Mouse (Mus musculus) limb, embryonic 13.5 days (tissue): ENCODE results near the gene Mrpl33. TPM values are rescaled to one million over a fixed set of nuclear protein-coding genes. Genes with fewer than 3 reads are reported as not detected.
"Not testable (repeated sequence)": the region's sequence is repeated elsewhere in the genome, so short reads cannot be mapped to it uniquely, and the experiment has no call there.

Source experiments
- ATAC-seq: fragments of 200-750 bp; cut with Nextera tagmentation; 2 replicates; pipeline ENCODE4 v1.8.0; 2017; ENCODE audit warnings: low read depth, moderate number of reproducible peaks, moderate TSS enrichment; ENCODE audit not compliant: low FRiP score
- H3K27ac ChIP-seq: fragments of 300-500 bp; sonication (generic); 2 replicates; pipeline ENCODE4 v1.5.1; 2015; ENCODE audit warnings: inconsistent platforms, mild to moderate bottlenecking, moderate library complexity
- H3K27me3 ChIP-seq: fragments of 300-500 bp; sonication (generic); 2 replicates; pipeline ENCODE4 v1.6.1; 2015; ENCODE audit warnings: mild to moderate bottlenecking, inconsistent platforms
- H3K36me3 ChIP-seq: fragments of 300-500 bp; sonication (generic); 2 replicates; pipeline ENCODE4 v1.6.1; 2015; ENCODE audit warnings: inconsistent platforms, mild to moderate bottlenecking, moderate library complexity
- H3K4me1 ChIP-seq: fragments of 300-500 bp; sonication (generic); 2 replicates; pipeline ENCODE4 v1.6.1; 2015; ENCODE audit warnings: inconsistent platforms
- H3K4me2 ChIP-seq: fragments of 300-500 bp; sonication (generic); replicated peaks from 2 replicates; pipeline ENCODE4 v1.6.1; 2015; ENCODE audit warnings: inconsistent platforms, mild to moderate bottlenecking, moderate library complexity
- H3K4me3 ChIP-seq: fragments of 300-500 bp; sonication (generic); 2 replicates; pipeline ENCODE4 v1.5.1; 2015; ENCODE audit warnings: moderate library complexity, mild to moderate bottlenecking, inconsistent platforms
- H3K9ac ChIP-seq: fragments of 300-500 bp; sonication (generic); 2 replicates; pipeline ENCODE4 v1.6.1; 2015; ENCODE audit warnings: mild to moderate bottlenecking, inconsistent platforms
- H3K9me3 ChIP-seq: fragments of 300-500 bp; sonication (generic); 2 replicates; pipeline ENCODE4 v1.6.1; 2016; ENCODE audit warnings: inconsistent platforms
- WGBS: fragments of 180-500 bp; shearing (Covaris S2); methylation state at CpG from one replicate; pipeline ENCODE4 v1.1.7; 2015; 5-methylcytosine and 5-hydroxymethylcytosine counted together
- polyA plus RNA-seq: library from polyadenylated mRNA; unstranded; fragments of >200 nt; fragmentation: Nextera tagmentation; extraction: Ambion mirVana; gene quantifications from 2 replicates; pipeline ENCODE4 v1.2.1, GENCODE M21; 2015

Mrpl33 gene
- polyA plus RNA-seq, 1 experiment from 2014 or later, result 259 TPM

DNA sequence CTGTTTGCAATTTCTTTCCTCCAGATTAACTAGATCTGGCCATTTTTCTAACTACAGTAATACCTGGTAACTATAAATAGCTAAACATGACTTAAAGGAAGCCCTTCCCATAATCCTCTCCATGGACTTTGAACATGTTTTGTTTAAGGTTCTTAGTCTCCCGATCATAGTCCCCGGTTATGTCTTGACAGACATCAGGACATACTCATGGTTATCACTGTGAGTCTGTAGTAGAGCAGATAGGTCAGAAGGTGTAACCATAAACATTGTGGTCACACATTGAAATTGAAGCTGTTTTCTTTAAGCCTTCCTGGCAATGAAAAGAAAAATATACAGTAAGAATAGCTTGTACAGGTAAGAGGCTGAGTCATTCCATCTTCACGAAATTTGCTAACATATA is 23.0 kb upstream of the Mrpl33 start:
- Histone ChIP-seq H3K36me3 (no peaks in the 10 kb centered on the region; the same call in 1 of the 2 replicates), H3K27me3 (no peaks in the 10 kb centered on the region), H3K4me1 (peaks cover 13% of the 10 kb centered on the region), H3K27ac (no peak overlapping the region), H3K4me2 (no peak overlapping the region), H3K4me3 (no peak overlapping the region), H3K9ac (no peak overlapping the region), H3K9me3 (no peaks in the 10 kb centered on the region)
- no peak for ATAC-seq
- WGBS, result 92% methylated on average over 3 of the region's 3 CpGs

DNA sequence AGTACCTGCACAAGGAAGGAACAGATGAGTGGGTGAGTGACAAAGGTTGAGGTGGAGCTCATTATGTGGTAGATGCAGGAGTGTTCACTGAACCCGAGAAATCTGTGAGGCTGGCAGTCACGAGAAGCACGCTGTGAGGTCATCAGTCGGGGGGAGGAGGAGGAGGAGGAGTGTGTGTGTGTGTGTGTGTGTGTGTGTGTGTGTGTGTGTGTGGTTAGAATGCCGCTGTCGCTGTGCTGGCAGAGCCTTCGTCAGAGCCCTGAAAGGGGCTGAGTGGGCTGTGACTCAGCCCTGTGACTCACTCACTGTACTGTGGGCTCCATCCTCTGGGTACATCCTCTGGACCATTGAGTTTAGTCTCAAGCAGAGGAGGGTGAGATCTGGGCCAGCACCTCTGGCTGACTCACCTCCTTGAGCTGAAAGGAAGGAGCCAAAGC is 20.2 kb upstream of the Mrpl33 start:
- Histone ChIP-seq H3K4me2 (no peak overlapping the region), H3K27me3 (no peaks in the 10 kb centered on the region), H3K9ac (no peak overlapping the region), H3K9me3 (no peaks in the 10 kb centered on the region), H3K27ac (no peak overlapping the region), H3K4me1 (0 out of 2 replicates have a peak, but pooled peaks cover 2% of the 10 kb centered on the region), H3K36me3 (no peaks in the 10 kb centered on the region), H3K4me3 (no peak overlapping the region)
- 70% methylated on average over 6 of the region's 7 CpGs for WGBS
- ATAC-seq, result no peak

GRCm38 (mm10) chr5:31581263-31581662 is 15.5 kb upstream of the Mrpl33 start:
- Histone ChIP-seq H3K36me3 (no peaks in the 10 kb centered on the region), H3K9me3 (peaks cover 3% of the 10 kb centered on the region; the same call in 1 of the 2 replicates), H3K27me3 (no peaks in the 10 kb centered on the region), H3K4me3 (no peak overlapping the region), H3K4me1 (no peaks in the 10 kb centered on the region), H3K27ac (no peak overlapping the region), H3K9ac (no peak overlapping the region), H3K4me2 (no peak overlapping the region)
- WGBS, result 81% methylated on average over 6 of the region's 6 CpGs
- ATAC-seq, result no peak

GRCm38 (mm10) chr5:31581932-31582331 is 14.8 kb upstream of the Mrpl33 start:
- no peak for ATAC-seq
- Histone ChIP-seq H3K4me3 (no peak overlapping the region), H3K36me3 (no peaks in the 10 kb centered on the region), H3K27ac (no peak overlapping the region), H3K4me1 (no peaks in the 10 kb centered on the region), H3K27me3 (no peaks in the 10 kb centered on the region), H3K9me3 (peaks cover 3% of the 10 kb centered on the region; the same call in 1 of the 2 replicates), H3K9ac (no peak overlapping the region), H3K4me2 (no peak overlapping the region)
- WGBS, result 72% methylated on average over 3 of the region's 3 CpGs

GRCm38 (mm10) chr5:31583261-31583660 is 13.5 kb upstream of the Mrpl33 start:
- Histone ChIP-seq H3K4me2 (no peak overlapping the region), H3K9ac (no peak overlapping the region), H3K36me3 (no peaks in the 10 kb centered on the region), H3K9me3 (peaks cover 3% of the 10 kb centered on the region; the same call in 1 of the 2 replicates), H3K4me1 (no peaks in the 10 kb centered on the region), H3K27ac (no peak overlapping the region), H3K27me3 (no peaks in the 10 kb centered on the region), H3K4me3 (no peak overlapping the region)
- ATAC-seq, result no peak
- 60% methylated on average over 2 of the region's 2 CpGs for WGBS

DNA sequence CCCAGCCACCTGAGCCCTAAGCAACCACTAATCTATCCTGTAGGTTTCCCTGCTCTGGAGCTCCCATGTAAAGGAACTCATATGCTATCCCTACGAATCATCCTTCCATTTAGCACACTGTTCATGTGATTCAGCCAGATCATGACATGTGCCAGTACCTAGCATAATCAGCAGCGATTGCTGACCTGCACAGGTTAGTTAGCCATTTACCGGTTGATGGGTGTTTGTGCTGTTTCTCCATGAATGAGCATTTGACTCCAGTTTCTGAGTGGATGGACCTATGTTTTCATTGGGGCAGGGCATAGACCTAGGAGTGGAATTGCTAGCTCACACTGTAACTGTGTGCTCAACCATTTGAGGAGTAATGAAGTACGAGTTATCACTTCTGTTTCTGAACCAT is 11.2 kb upstream of the Mrpl33 start:
- no peaks in the 10 kb centered on the region for H3K36me3 ChIP-seq
- 88% methylated on average over 4 of the region's 4 CpGs for WGBS

GRCm38 (mm10) chr5:31588016-31588415 is 8.7 kb upstream of the Mrpl33 start:
- no peaks in the 10 kb centered on the region for H3K27me3 ChIP-seq
- H3K9me3 ChIP-seq, result peaks cover 8% of the 10 kb centered on the region; the same call in 1 of the 2 replicates
- WGBS, result 47% methylated on average over 2 of the region's 2 CpGs
- peaks cover 8% of the 10 kb centered on the region for H3K4me1 ChIP-seq
- no peak overlapping the region for H3K9ac ChIP-seq
- no peak overlapping the region for H3K27ac ChIP-seq
- no peak overlapping the region for H3K4me3 ChIP-seq
- ATAC-seq, result no peak
- no peak overlapping the region for H3K4me2 ChIP-seq
- H3K36me3 ChIP-seq, result no peaks in the 10 kb centered on the region

More for the DNA sequence above, 11.2 kb upstream of the Mrpl33 start:
- peaks cover 8% of the 10 kb centered on the region; the same call in 1 of the 2 replicates for H3K9me3 ChIP-seq
- H3K9ac ChIP-seq, result no peak overlapping the region
- H3K27me3 ChIP-seq, result no peaks in the 10 kb centered on the region
- no peak for ATAC-seq
- H3K4me2 ChIP-seq, result no peak overlapping the region
- no peak overlapping the region for H3K4me3 ChIP-seq
- H3K27ac ChIP-seq, result no peak overlapping the region
- H3K4me1 ChIP-seq, result peaks cover 8% of the 10 kb centered on the region

- H3K27me3 ChIP-seq, H3K9ac ChIP-seq, H3K4me3 ChIP-seq, H3K36me3 ChIP-seq, H3K27ac ChIP-seq, H3K9me3 ChIP-seq, H3K4me1 ChIP-seq, H3K4me2 ChIP-seq, ATAC-seq: not testable (repeated sequence)
- WGBS, result 83% methylated on average over 8 of the region's 8 CpGs
Observed at GRCm38 (mm10) chr5:31588672-31589071, 8.1 kb upstream of the Mrpl33 start.

DNA sequence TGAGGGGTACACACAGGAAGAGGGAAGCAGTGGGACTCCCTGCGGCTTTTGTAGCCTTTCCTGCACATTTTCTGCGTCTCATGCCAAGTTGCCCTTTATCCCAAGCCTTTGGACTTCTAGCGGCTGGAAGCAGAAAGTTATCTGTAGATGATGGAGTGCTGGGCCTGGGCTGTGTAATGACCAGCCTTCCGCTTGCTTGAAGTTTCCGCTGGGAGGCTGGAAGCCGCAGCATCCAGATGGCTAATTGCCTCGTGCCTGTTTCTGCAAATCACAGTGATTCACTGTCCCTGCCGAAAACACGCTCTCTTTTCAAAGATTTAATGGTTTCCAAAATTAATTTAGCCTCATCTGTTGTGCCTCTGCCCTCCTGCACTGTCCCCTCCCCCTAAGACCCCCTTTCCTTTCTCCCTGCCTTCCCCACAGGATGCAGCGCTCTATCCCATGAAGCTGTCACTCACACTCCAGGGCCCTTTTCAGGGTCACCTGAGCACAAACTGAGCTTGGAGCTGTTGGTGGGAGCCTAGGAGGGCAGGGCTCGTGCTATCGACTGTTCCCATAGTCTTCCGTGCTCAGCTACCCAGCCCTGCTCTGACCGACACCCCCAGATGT is 6.9 kb upstream of the Mrpl33 start:
- Histone ChIP-seq H3K4me1 (peaks cover 8% of the 10 kb centered on the region), H3K27me3 (no peaks in the 10 kb centered on the region), H3K9me3 (0 out of 2 replicates have a peak, but pooled peaks cover 4% of the 10 kb centered on the region), H3K4me2 (peak overlapping the region; percentile 15; the same call in 1 of the 2 replicates), H3K36me3 (no peaks in the 10 kb centered on the region), H3K4me3 (no peak overlapping the region), H3K9ac (0 out of 2 replicates have a peak overlapping the region, but pooled peaks have one; percentile 2), H3K27ac (no peak overlapping the region)
- 36% methylated on average over 14 of the region's 14 CpGs for WGBS
- ATAC-seq, result no peak

GRCm38 (mm10) chr5:31591122-31591521 is 5.6 kb upstream of the Mrpl33 start:
- Histone ChIP-seq H3K36me3 (no peaks in the 10 kb centered on the region), H3K4me2 (no peak overlapping the region), H3K27me3 (no peaks in the 10 kb centered on the region), H3K9me3 (0 out of 2 replicates have a peak, but pooled peaks cover 4% of the 10 kb centered on the region), H3K4me3 (no peak overlapping the region), H3K27ac (no peak overlapping the region), H3K4me1 (peaks cover 12% of the 10 kb centered on the region), H3K9ac (no peak overlapping the region)
- 90% methylated on average over 7 of the region's 7 CpGs for WGBS
- no peak for ATAC-seq

DNA sequence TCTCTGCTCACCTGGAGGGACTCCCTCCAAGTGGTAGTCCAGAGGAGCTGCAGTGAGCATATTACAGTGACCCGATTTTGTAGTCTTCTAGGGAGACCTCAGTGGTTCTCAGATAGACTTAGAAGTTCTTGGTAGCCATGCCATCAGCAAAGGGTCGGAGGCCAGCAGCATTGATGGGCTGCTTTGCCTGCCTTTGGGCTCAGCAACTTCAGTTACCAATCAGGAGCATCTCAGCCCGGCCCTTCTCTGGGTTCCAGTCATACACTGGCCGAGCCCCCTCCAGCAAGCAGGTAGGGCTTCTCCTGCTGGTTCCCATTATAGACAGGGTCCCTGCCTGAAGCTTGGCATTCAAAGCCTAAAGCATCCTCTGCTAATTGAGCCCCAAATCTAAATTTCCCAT is 867 bp upstream of the Mrpl33 start:
- Histone ChIP-seq H3K9me3 (no peaks in the 10 kb centered on the region), H3K27ac (no peak overlapping the region), H3K27me3 (0 out of 2 replicates have a peak, but pooled peaks cover 2% of the 10 kb centered on the region), H3K36me3 (no peaks in the 10 kb centered on the region), H3K4me3 (no peak overlapping the region), H3K4me1 (peaks cover 18% of the 10 kb centered on the region), H3K9ac (no peak overlapping the region), H3K4me2 (peak overlapping the region; percentile 68; the same call in 1 of the 2 replicates)
- no peak for ATAC-seq
- 47% methylated on average over 4 of the region's 4 CpGs for WGBS

- WGBS, result 64% methylated on average over 6 of the region's 6 CpGs
- peak overlapping the region; percentile 68; the same call in 1 of the 2 replicates for H3K4me2 ChIP-seq
Observed at GRCm38 (mm10) chr5:31597430-31597944, 752 bp downstream of the Mrpl33 start.

More at GRCm38 (mm10) chr5:31597430-31597944, 752 bp downstream of the Mrpl33 start:
- Histone ChIP-seq H3K4me3 (0 out of 2 replicates have a peak overlapping the region, but pooled peaks have one; percentile 41), H3K9ac (no peak overlapping the region), H3K9me3 (no peaks in the 10 kb centered on the region), H3K27me3 (0 out of 2 replicates have a peak, but pooled peaks cover 2% of the 10 kb centered on the region), H3K4me1 (peaks cover 18% of the 10 kb centered on the region), H3K27ac (no peak overlapping the region), H3K36me3 (no peaks in the 10 kb centered on the region)
- ATAC-seq, result no peak
